Mouse (Mus musculus) midbrain, embryonic 10.5 days (tissue): Measurements from ENCODE around the gene Vnn3. TPM values are rescaled to one million over a fixed set of nuclear protein-coding genes. Genes with fewer than 3 reads are reported as not detected.
A peak's percentile ranks its signal among the peaks of the same experiment; 100 is the strongest.

Source experiments
- DNase-seq: peaks from one replicate; pipeline ENCODE4 v3.0.0-alpha.2; 2017; ENCODE audit warnings: low spot score
- H3K27ac ChIP-seq: fragments of 300-500 bp; sonication (generic); replicated peaks from 2 replicates; pipeline ENCODE4 v1.5.1; 2016; ENCODE audit warnings: mild to moderate bottlenecking
- H3K27me3 ChIP-seq: fragments of 300-500 bp; sonication (generic); 2 replicates; pipeline ENCODE4 v1.6.1; 2016; ENCODE audit warnings: low read depth, mild to moderate bottlenecking; ENCODE audit not compliant: poor library complexity, severe bottlenecking
- H3K36me3 ChIP-seq: fragments of 300-500 bp; sonication (generic); 2 replicates; pipeline ENCODE4 v1.6.1; 2016; ENCODE audit warnings: mild to moderate bottlenecking, moderate library complexity
- H3K4me1 ChIP-seq: fragments of 300-500 bp; sonication (generic); 2 replicates; pipeline ENCODE4 v1.6.1; 2016
- H3K4me3 ChIP-seq: fragments of 300-500 bp; sonication (generic); 2 replicates; pipeline ENCODE4 v1.5.1; 2016; ENCODE audit warnings: mild to moderate bottlenecking, moderate library complexity
- H3K9me3 ChIP-seq: fragments of 300-500 bp; sonication (generic); replicated peaks from 2 replicates; pipeline ENCODE4 v1.6.1; 2016; ENCODE audit warnings: mild to moderate bottlenecking
- WGBS: fragments of 180-500 bp; shearing (Covaris S2); methylation state at CpG from one replicate; pipeline ENCODE4 v1.1.7; 2016; 5-methylcytosine and 5-hydroxymethylcytosine counted together
- polyA plus RNA-seq: library from polyadenylated mRNA; unstranded; fragments of >200 nt; fragmentation: Nextera tagmentation; extraction: Ambion mirVana; gene quantifications from 2 replicates; pipeline ENCODE4 v1.2.1, GENCODE M21; 2016

Gene Vnn3
- not detected in 2 replicates for polyA plus RNA-seq

DNA sequence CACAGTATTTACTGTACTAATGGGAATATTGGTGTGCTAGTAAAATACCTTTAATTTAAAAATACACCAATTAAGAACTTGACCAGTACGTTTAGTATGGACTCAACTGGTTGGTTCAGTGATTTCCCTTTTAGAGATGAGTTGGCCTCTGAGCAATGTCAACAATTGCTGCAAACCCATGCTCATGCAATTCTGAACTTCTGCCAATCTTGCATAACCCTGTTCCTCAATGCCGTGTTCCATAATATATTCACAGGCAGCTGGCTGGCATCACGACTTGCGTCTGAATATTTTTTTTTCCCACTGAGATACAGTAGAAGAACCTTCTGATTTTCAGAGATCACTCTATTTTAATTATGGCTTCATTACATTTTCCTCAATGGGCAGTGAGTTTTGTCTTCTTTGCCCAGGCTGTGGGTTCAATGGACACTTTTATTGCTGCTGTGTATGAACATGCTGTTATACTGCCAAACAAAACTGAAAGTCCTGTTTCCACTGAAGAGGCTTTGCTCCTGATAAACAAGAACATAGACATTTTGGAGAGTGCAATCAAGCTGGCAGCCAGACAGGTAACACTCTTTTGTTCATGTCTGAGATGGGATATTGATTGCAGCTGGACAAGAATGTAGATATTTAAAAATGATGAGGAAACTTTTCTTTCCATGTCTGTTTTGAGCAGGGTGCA is at the start of gene Vnn3:
Vnn3 (plus strand) TSS at position 235 of the 685 bp plus-strand sequence.
- no peaks in the 10 kb centered on the region for H3K9me3 ChIP-seq
- H3K27me3 ChIP-seq = no peaks in the 10 kb centered on the region
- no peak within 1 kb of the TSS for H3K27ac ChIP-seq
- no peak within 1 kb of the TSS for H3K4me3 ChIP-seq
- DNase-seq = no peak
- WGBS = 87% methylated on average over 4 of the region's 4 CpGs
- no peaks in the 10 kb centered on the region for H3K36me3 ChIP-seq
- H3K4me1 ChIP-seq = no peaks in the 10 kb centered on the region

DNA sequence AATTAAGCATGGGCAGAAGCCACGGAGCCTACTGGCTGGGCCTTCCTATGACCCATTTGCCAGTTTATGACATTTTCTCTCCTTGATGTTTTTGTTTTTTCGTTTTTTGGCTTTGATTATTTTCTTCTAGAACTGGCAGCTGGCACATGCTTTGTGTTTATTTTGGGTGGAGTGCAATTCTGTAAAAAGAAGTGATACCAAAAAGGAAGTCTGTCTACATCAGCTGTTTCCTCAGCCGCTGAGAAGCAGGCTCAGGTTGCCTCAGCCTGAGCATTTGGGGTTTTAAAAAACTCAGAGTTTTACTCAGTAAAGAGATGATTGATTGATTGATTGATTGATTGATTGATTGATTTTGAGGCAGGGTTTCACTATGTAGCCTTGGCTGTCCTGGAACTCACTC is 48.4 kb upstream of the Vnn3 start:
- Histone ChIP-seq H3K27ac (no peak overlapping the region), H3K27me3 (no peaks in the 10 kb centered on the region), H3K4me3 (no peak overlapping the region), H3K9me3 (no peaks in the 10 kb centered on the region), H3K4me1 (peaks cover 35% of the 10 kb centered on the region), H3K36me3 (peaks cover 39% of the 10 kb centered on the region)
- 83% methylated on average over 3 of the region's 3 CpGs for WGBS
- no peak for DNase-seq

DNA sequence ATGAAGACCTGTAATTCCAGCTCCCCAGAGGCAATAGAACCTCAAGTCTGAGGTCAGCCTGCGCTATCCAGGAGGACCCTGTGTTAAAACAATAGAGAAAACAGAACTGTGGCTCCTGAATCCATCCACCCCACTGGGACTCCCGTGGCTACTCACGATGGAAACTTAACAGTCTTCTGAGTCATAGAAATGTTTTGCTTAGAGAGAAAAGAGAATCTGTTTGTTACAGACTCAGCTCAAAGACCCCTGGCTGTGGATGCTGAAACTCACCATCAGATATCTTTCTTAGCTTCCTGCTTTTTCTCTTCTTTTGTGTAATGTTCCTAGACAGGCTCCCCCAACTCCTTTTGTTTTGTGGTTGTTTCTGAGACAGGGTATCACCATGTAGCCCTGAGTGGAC is 46.6 kb upstream of the Vnn3 start:
- no peak overlapping the region for H3K27ac ChIP-seq
- no peak overlapping the region for H3K4me3 ChIP-seq
- 69% methylated on average over 3 of the region's 3 CpGs for WGBS
- peaks cover 21% of the 10 kb centered on the region for H3K4me1 ChIP-seq
- peaks cover 44% of the 10 kb centered on the region for H3K36me3 ChIP-seq
- DNase-seq = no peak
- H3K27me3 ChIP-seq = no peaks in the 10 kb centered on the region
- H3K9me3 ChIP-seq = no peaks in the 10 kb centered on the region

DNA sequence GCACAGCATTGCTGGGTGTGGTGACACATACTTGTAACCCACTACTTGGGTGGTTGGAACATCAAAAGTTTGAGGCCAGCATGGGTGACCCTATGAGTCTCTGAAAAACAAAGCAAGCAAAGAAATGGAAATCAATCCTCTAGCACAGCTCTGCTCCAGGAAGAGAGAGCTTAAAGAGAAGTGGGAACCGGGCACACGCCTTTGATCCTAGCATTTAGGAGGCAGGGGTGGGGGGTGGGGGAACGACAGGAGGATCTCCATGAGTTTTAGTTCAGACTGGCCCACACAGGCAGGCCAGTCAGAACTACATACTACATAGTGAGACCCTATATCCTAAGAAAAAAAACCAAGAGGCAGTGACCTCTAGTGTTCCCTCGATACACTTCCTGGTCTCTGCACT is 45.1 kb upstream of the Vnn3 start:
- Histone ChIP-seq H3K36me3 (peaks cover 40% of the 10 kb centered on the region), H3K9me3 (no peaks in the 10 kb centered on the region), H3K4me3 (no peak overlapping the region), H3K27ac (no peak overlapping the region), H3K4me1 (peaks cover 14% of the 10 kb centered on the region), H3K27me3 (no peaks in the 10 kb centered on the region)
- 17% methylated on average over 4 of the region's 4 CpGs for WGBS
- no peak for DNase-seq

DNA sequence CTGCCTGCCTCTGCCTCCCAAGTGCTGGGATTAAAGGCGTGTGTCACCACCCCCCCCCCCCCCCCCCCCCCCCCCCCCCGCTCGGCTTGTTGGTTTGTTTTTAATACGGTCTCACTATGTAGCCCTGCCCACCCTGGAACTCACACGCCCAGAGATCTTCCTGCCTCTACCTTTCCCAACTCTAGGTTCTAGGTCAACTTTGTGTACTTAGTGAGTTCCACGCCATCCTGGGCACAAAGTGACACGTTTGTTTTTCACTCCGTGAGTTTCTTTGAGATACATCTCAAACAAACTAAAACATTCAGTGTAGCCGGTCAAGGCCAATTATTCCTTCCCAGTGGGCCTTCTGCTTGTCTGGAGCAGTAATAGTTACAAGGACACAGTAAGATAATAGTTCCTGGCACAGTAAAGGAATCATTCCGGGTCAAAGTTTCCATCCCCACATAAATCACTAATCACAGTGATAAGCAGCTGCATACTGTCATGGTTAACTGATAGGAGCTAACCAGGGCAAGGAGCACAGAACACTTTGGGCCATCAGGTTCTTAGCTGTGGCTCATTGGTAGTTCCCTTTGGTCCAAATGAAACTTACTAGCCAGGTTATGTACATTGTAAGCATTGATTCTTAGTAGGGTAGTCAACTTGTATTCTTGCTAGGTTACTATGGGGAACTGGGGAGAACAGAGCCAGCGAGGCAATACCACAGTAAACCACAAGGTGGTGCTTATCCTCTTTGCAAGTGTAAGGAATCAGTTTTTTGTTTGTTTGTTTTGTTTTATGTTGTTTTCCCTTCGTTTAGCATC is 39.4 kb upstream of the Vnn3 start:
- DNase-seq = peak; percentile 57
- Histone ChIP-seq H3K27ac (no peak overlapping the region), H3K27me3 (no peaks in the 10 kb centered on the region), H3K9me3 (no peaks in the 10 kb centered on the region), H3K4me1 (peaks cover 11% of the 10 kb centered on the region), H3K4me3 (no peak overlapping the region), H3K36me3 (peaks cover 10% of the 10 kb centered on the region; the same call in 1 of the 2 replicates)
- 79% methylated on average over 9 of the region's 12 CpGs for WGBS

DNA sequence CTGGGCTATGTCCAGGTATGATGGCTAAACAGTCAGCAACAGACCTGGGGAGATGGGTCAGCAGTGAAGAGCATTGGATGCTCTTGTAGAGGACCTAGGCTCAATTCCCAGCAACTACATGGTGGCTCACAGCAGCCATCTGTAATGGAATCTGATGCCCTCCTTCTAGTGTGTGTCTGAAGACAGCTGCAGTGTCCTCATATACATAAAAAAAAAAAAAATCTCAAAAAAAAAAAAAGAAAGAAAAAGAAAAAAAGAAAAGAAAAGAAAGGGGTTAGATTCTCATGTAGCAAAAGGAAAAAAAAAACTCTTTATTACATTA is 38.9 kb upstream of the Vnn3 start:
- Histone ChIP-seq H3K36me3 (peaks cover 11% of the 10 kb centered on the region; the same call in 1 of the 2 replicates), H3K4me1 (peaks cover 7% of the 10 kb centered on the region), H3K4me3 (no peak overlapping the region), H3K27ac (no peak overlapping the region), H3K9me3 (no peaks in the 10 kb centered on the region), H3K27me3 (no peaks in the 10 kb centered on the region)
- no peak for DNase-seq

DNA sequence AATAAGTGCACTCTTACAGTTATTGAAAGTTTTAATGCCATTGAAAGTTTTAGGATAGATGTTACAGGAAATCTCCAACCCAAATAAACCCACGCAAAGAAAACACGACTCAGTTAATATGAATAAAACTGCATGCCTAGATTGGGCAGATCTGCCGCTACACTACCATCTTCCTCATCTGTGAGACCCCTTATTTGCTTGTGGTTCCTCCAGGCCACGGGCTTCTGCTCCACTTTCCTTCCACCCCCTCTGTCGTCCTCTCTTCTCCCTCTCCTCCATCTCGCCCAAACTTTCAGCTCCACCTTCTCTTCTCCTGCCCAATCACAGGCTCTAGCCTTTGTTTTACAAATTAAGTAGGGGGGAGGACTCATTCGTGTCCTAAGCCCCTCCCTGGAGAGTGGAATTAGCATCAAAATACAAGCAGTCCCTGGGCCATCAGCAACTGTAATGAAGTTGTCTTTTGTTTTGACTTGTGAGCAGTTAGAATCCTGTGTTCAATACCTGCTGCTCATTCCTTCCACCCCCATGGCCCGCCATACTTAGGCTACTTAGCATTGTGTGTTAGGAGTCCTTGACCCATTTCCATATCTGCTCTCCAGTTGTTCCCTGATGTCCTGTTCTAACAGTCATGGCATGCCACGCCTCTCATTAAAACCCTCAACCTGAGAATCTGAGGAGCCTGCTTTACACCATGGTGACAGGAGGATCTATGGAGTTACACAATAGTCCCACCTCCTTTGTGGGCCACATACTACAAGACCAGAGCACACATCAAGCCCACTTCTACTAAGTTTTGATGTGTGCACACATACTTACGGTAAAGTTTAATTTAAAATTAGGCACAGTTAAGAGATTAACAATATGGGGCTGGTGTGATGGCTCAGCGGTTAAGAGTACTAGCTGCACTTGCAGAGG is 38.2 kb upstream of the Vnn3 start:
- 52% methylated on average over 11 of the region's 11 CpGs for WGBS
- Histone ChIP-seq H3K27me3 (no peaks in the 10 kb centered on the region), H3K27ac (peak overlapping the region; percentile 33; the same call in 1 of the 2 replicates)

DNA sequence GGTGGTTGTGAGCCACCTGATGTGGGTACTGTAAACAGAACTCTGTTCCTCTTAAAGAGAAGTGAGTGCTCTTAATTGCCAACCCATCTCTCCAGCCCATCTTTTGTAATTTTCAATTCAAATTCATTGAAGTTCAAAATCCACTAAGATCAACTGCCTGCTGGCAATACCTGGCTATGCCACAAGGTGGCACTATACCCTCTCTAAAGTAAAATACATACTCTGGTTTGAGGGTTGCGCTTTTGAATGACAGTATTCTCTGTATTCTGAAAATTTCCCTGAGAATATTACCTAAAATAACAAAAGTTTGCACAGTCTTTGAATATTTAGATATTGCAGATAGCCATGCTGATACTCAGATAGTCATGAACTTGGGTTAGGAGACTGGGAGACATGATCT is 36.1 kb upstream of the Vnn3 start:
- Histone ChIP-seq H3K9me3 (no peaks in the 10 kb centered on the region), H3K36me3 (peaks cover 30% of the 10 kb centered on the region), H3K27me3 (no peaks in the 10 kb centered on the region), H3K4me3 (no peak overlapping the region), H3K4me1 (peaks cover 7% of the 10 kb centered on the region), H3K27ac (no peak overlapping the region)
- 79% methylated on average over 1 of the region's 1 CpGs for WGBS
- DNase-seq = peak; percentile 64

More for the DNA sequence above, 38.2 kb upstream of the Vnn3 start:
- no peaks in the 10 kb centered on the region for H3K9me3 ChIP-seq
- H3K36me3 ChIP-seq = peaks cover 16% of the 10 kb centered on the region; the same call in 1 of the 2 replicates
- DNase-seq = no peak
- peaks cover 7% of the 10 kb centered on the region for H3K4me1 ChIP-seq
- H3K4me3 ChIP-seq = no peak overlapping the region

DNA sequence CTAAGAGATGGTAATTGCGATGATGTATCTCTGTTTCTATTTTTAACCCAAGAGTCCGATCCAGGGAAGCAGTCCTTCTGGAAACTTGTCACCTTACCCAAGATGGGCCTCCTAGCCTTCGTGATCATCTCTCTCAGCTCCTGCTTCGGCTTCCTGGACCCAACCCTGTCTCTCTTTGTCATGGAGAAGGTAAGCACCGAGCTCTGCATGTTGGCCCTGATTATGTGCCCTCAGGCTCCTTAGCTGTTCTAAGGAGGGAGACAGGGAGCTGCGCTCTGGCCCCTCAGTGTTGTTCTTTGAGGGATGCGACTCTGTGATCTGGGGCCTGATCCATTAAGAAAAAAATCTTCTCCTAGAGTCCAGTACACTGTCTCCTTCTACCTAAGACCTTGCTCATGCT is 35.0 kb upstream of the Vnn3 start:
- H3K4me3 ChIP-seq = no peak overlapping the region
- H3K36me3 ChIP-seq = peaks cover 30% of the 10 kb centered on the region
- no peak overlapping the region for H3K27ac ChIP-seq
- 89% methylated on average over 7 of the region's 7 CpGs for WGBS
- H3K9me3 ChIP-seq = no peaks in the 10 kb centered on the region
- no peaks in the 10 kb centered on the region for H3K27me3 ChIP-seq
- H3K4me1 ChIP-seq = peaks cover 7% of the 10 kb centered on the region
- no peak for DNase-seq

DNA sequence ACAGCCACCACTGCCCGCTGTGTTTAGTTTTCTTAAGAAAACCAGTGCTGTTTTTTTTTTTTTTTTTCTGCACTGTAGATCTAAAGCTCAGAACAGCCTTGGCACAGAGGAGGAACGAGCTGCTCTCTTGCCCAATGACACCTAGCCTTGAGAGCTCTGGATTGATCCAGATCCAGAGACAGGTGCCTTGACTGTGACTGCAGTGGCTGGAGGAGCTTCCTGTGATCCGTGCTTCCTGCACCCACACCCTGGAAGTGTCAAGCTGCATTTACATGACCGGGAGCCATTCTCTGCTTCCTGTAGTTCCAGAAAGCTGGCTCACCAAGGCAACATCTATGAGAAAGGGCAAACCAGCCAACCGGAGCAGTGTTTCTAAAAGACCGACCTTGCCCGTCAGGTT is 24.7 kb upstream of the Vnn3 start:
- Histone ChIP-seq H3K27me3 (no peaks in the 10 kb centered on the region), H3K4me3 (no peak overlapping the region), H3K9me3 (no peaks in the 10 kb centered on the region), H3K4me1 (no peaks in the 10 kb centered on the region), H3K27ac (no peak overlapping the region), H3K36me3 (peaks cover 46% of the 10 kb centered on the region)
- 87% methylated on average over 7 of the region's 7 CpGs for WGBS
- DNase-seq = no peak

DNA sequence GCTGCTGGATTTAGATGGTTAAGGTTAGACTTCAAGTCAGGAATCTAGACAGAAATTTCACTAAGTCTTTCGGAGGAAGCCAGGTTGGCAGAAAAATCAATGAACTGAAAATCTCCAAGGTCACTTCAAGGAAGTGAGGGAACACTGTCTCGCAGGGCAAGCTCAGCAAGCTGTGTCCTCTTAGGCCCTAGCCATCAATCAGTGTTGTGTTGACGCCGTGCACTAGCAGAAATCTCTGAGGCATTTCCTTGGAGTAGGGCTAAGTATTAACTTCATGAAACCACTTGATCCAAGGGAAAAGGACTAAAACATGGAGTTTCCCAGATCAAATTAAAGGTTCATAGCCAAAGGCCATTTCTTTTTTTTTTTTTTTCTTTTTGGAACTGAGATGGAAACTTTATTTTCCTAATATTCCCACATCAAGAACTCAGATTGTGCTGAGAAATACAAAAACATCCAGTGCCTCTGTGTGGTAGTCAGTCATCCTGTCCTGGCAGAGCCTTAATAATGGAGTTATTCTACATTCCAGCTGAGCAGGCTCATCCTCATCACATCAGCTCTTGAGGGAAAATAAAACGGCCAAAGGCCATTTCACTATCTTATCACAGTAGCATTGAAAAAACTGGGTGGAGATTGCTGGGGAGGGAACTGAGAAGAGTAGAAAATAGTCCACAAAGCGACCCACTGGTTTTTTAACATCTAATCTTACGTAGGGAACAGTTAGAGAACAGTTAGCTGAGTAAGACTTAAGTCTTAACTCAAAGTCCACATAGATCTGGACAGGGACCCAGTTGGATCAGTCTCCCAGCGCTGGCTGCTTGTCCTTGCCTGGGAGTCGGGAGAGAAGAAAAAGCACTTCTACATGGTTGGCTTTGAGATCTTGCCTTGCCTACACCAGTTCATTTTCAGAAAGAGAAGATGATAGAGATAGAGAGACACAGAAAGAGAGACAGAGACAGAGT is 15.0 kb upstream of the Vnn3 start:
- WGBS = 84% methylated on average over 9 of the region's 9 CpGs
- no peaks in the 10 kb centered on the region for H3K4me1 ChIP-seq
- H3K27me3 ChIP-seq = no peaks in the 10 kb centered on the region
- H3K9me3 ChIP-seq = no peaks in the 10 kb centered on the region
- H3K4me3 ChIP-seq = no peak overlapping the region
- DNase-seq = no peak
- no peaks in the 10 kb centered on the region for H3K36me3 ChIP-seq
- no peak overlapping the region for H3K27ac ChIP-seq

DNA sequence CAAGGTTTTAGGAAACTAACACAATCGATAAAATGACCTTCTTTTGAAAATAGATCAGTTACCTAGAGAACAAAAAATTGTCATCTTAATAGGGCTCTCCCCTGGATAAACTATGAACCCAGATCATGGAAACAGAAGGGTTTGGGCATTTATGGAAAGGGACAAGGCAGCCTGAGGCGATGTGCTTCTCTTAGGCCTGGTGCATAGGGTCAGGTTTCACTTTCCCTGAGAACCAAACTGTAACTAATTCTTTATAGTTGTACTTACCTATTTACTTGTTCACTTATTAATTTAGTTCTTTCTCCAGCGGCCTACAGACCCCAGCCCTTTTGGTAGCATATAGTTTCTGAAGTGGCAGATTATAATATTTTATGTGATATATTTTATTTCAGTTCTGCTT is 14.1 kb upstream of the Vnn3 start:
- Histone ChIP-seq H3K9me3 (no peaks in the 10 kb centered on the region), H3K4me1 (no peaks in the 10 kb centered on the region), H3K4me3 (no peak overlapping the region), H3K27me3 (no peaks in the 10 kb centered on the region), H3K27ac (no peak overlapping the region), H3K36me3 (no peaks in the 10 kb centered on the region)
- 83% methylated on average over 3 of the region's 3 CpGs for WGBS
- no peak for DNase-seq
